Mouse (Mus musculus): ENCODE data around the gene Uso1.

Gene Uso1

DNA sequence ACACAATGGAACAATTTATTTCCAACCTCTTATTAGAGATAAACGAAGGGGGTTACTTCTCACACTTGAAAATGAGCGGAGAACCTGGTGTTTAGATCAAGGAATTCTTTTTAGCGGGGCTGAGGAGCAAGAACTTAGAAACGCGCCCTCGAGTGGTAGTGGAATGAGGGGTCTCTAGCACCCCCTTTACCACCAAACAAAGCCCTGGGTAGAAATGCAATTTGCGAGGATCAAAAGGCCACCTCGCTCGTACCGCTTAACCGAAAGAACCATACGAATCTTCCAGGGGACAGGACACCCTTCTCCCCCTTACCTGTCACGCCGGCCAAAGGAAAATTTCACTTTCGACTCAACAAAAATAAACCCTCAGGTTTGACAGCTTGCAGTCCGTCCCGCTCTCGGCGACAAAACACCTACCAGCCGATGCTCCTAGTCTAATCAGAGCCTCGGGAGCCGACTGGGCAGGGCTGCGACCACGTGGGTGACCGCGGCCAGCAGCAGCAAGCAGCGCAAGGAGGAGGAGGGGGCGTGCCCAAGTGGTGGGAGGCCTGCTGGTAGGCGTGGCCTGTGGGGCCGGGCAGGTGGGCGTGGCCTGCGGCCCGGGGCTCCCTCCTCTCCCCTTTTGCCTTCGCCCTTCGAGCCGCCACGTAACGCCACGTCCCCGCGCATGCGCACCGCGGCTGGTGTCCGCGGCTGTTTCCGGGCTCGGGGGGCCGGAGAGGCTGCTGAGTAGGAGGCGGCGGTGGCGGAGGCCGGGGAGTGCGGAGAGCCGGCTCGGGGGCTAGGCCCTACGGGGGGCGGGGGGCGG lies at the start of gene Uso1:
Gene Uso1, plus strand, starts transcription at position 700 of the 808 bp plus-strand sequence.
- DNase-seq (ENCODE audit: low spot score in 2 of 2) = peak; percentile 96 to 99

DNA sequence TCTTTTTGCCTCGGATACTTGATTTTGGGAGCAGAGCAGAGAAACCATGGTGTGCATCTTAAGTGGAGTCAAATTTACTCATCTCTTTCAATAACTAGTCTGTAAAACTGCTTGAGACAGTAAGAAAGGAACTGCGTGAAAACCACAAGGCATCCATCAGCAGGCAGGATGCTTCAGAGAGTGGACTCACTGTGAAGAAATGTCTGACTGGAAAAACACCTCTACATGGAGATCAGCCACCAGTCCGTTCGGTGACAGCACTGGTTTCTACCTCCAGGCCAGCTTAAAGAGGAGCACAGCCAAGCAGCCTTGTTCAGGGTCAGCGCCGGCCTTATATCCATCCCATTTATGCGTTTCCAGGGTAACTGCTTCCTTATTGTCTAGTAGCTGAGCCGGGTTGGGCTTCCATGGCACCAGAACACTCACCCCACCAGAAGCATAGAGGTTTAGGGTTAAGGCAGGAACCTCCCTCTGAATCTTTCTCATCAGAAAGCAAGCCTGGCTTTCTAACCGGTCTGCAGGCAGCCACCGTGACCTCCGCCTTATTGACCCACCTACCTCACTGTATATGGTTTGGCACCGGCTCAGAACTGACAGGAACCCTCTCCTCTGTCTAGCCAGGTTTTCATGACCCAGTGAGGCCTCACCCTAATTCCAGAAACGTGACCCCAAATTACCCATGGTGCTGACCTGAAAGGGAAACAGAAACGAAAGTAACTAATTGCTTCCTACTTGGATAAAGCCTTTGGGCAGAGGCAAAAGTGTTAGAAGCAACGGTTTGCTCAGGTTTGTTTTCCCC lies 44.3 kb upstream of the Uso1 start:
- peak in 1 of 2 experiments; percentile 31 for DNase-seq (ENCODE audit: low spot score in 2 of 2)

DNA sequence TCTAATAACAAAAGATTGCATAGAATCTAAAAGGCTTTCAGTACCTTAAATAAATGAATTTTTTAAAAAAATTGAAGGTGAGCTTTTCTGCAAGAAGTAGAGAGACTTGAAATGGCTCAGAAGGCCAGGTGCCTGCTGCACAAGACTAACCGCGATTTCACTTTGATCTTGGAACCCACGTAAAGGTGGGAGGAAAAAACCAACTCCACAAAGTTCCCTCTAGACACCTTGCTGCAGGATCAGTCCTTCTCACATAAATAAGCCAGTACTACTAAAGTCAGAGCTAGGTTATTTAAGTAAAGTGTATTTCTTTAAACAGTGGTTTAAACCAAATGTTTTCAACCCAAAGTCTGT lies 43.7 kb upstream of the Uso1 start:
- no peak for DNase-seq (ENCODE audit: low spot score in 2 of 2)

DNA sequence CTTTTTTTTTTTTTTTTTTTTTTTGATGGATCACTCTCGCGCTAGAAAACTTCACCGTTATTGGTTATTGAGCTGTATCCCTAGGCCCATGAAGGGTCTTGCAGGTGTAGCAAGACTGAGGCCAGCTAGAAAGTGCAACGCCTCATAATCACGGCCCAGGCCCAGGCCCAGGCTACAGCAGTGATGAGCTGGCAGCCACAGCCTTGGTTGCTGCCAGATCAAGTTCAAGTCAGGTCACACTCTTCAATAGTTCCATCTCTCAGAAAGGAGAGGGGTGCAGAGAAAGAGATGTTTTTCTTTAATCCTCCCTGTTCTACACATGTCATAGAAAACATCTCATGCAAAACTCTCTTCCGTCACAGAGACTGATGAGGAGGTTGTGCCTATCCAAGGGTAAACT lies 41.0 kb upstream of the Uso1 start:
- no peak for DNase-seq (ENCODE audit: low spot score in 2 of 2)

DNA sequence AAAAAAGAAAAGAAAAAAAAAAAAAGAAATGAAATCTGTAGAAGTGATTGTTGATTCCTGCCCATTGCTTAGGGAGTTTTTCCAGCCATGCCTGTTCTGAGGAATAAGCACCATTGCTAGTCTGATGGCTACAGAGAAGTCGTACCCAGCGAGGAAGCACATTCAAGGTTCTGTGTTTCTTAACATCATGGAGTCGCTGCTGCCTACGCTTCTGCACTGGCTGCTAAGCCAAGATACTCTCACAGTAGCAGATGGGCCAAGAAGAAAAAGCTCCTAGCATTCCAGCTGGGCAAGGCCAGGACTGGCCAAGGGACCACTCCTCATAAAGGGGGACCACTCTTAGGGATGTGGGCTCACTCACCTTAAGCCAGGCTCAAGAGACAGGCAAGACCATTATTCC lies 40.0 kb upstream of the Uso1 start:
- no peak for DNase-seq (ENCODE audit: low spot score in 2 of 2)

DNA sequence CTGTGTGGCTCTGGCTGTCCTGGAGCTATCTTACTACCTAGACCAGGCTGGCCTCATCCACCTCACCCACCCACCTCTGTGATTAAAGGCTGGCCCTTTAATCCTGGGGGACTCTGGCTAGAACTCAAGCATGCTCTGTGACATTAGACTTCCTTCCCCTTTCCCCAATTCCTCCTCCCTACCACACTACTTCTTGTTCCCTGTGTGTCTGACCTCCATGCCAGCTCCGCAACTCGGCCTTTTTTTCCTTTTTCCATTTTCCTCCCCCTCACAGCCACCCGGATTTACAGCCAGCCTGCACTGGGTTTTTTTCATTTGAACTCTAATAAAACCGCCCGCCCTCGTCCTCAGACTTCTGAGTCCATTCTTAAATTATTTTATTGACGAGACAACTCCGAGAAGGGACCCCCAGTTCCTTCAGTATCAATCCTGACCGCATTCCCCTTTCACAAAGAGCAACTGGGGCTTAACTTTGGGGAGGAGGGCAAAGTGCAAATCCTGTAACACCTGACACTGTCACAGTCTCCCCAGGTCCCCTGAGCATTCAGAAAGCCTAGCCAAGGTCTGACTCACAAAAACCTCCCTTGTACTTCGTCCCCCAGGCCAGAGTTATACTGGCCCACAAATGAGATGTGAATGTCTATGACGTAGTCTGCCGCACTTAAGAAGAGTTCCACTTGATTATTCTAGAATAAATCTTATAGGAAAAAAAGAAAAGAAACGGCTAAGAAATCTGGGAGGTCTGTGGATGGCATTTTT lies 39.2 kb upstream of the Uso1 start:
- no peak for DNase-seq (ENCODE audit: low spot score in 2 of 2)

DNA sequence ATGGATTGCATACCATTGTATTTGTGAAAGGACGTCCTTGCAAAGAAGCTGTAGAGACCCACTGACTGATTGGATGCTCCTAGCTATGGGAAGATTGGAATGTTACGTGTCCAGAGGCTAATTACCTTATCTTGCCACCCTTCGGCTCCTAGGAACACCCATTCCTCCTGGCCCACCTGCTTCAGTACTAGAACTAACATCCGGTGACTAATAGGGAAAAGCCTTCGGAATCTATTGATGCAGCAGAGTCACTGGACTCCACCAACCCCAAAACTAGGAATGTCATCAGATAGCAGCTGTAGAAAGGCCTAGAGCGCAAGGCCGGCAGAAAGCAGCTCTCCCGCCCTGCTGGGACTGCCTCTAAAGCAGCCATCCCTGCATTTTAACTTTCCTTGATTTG lies 36.1 kb upstream of the Uso1 start:
- no peak for DNase-seq (ENCODE audit: low spot score in 2 of 2)

DNA sequence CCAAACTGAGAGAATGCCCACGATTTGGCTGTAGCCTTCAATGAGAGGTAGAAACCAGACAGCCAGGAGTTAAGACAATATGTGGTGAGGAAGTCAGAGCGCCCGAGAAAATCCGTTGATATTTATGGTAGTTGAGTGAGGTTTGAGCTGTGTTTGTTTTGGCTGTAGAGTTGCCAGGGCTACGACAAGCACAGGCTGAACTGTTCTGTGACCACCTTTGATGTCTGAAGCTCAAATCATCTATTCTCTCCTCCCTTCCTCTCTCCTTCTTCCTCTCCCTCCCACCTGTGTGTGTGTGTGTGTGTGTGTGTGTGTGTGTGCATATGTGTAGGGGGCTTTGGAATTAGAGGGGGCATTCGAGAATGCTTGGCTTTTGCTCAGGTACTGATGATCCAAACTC lies 34.7 kb upstream of the Uso1 start:
- DNase-seq (ENCODE audit: low spot score in 2 of 2) = no peak

DNA sequence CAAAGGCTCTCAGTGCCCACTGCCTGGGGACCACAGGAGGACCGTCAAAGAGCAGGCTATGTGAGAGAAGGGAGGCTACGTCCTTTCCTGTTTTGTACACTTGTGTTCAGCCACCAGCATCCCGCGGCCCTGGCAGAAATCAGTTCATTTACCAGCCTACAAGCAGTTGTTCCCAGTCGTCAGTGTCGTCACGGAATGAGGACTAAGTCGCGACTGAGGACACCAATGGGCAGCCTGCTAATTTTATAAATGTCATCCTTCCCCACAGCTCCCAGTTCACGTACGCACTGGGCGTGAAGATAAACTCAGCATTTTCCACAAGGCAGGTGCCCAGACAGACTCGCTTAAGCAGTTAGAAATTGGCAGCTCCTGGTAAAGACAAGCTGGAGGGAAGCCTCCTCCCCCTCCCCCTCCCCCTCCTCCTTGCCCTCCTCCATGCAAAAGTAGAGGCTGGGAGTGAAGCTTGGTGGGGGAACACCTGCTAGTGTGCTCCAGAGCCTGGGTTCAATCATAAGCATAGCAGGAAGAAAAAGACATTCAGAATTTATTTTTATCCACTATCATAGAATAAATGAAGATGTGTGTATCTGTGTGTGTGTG lies 33.8 kb upstream of the Uso1 start:
- DNase-seq (ENCODE audit: low spot score in 2 of 2) = no peak

DNA sequence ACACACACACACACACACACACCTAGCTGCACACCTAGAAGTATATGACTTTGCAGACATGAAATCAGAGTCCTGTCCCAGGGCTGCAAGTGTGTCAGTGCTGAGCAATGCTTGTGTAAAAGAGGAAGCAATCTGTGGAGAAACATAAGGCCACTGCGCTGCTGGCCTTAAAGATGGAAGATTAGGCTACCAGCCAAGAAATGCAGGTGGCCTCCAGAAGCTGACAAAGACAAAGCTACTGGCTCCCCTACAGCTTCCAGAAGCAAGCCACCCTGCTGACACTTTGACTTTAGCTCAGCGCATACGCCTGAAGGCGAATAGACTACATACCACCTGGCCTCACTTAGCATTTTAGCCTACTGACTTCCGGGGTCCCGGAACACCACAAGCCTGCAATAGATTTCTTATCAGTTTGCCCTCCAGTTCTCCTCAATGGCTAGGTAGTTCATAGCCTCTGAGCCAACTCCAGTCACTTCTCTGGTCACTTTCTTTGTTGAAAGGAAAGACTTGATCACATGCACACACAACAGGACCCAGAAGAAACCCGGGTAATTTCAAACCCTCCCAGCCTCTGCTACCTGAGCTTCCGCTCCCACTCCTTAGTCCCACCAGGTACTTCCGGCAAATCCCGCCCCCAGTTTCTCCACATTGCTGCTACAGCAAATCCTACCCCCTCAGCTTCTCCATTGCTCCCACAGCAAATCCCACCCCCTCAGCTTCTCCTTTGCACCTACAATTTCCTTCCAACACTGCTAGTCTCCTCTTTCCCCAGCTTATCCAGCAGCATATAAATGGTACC lies 31.2 kb upstream of the Uso1 start:
- DNase-seq (ENCODE audit: low spot score in 2 of 2) = no peak

DNA sequence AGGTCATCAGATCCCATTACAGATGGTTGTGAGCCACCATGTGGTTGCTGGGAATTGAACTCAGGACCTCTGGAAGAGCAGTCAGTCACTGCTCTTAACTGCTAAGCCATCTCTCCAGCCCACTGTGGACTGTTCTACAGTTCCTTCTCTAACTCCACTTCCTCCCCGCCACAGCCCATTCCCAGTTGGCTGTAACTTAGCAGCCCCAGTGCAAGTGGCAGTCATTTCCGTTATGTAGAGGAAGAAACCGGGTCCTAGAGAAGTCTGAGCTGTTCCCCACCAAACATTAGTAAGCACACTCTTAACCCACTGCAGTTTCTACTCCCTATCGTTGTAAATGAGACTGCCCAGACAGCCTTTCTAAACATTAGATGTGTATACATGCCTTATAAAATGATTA lies 30.5 kb upstream of the Uso1 start:
- DNase-seq (ENCODE audit: low spot score in 2 of 2) = no peak

DNA sequence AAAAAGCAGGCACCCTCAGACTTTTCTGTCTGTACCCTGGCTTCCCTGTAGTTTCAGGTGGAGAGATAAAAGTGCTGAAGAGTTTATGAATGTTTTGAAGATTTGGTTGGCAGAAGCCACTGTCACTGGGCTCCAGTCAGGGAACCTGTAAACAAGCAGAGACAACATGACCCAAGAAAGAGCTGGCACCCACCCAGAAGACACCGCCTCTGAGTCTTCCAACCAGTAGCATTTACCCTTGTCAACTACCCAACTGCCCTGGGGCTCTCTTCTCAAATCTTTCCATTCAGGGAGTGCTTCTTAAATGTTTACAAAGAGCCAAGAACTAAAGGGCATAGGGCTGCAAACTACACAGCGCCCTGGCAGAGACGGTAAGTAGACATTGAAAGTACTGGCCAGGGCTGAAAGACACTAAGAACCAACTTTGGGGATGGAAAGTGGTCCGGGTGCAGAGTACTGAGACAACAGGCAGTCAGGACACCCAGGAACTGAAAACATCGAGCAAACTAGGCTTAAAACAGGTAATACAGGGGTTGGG lies 26.9 kb upstream of the Uso1 start:
- no peak for DNase-seq (ENCODE audit: low spot score in 2 of 2)

DNA sequence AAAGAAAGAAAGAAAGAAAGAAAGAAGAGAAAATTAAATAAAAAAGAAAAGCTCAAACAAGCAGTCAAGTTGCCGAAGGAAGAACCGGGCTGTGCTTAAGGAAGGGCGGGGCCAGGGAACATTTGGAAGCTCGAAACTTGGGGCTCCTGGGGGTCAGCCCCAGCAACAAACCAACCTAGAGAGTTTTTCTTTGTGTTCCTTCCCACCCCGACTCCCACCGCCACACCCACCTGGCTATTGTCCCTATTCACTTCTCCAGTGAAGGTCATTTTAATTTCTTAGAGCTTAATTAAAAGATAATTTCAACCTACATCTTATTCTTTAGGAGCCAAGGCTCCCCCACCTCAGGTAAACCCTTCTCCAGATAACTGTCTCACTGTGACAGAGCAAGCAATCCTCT lies 25.6 kb upstream of the Uso1 start:
- no peak for DNase-seq (ENCODE audit: low spot score in 2 of 2)

DNA sequence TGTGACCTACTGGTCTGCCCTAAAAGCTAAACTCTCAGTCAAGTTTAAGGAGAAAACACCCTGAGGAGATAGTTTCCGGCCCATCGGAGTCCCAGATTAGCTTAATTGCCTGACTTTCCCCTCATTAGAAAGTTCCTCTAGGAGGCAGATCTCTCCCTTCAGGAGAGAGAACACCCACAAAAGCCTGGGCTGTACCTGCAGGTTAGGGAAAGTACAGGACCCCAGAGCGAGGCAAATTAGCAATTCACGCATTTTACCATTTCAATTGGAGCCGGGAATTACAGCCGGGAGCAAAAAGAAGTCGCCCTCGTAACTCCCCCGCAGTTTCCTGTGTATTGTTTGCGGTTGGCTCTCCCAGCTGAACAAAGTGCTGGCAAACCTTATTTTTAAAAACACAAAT lies 25.2 kb upstream of the Uso1 start:
- DNase-seq (ENCODE audit: low spot score in 2 of 2) = no peak

DNA sequence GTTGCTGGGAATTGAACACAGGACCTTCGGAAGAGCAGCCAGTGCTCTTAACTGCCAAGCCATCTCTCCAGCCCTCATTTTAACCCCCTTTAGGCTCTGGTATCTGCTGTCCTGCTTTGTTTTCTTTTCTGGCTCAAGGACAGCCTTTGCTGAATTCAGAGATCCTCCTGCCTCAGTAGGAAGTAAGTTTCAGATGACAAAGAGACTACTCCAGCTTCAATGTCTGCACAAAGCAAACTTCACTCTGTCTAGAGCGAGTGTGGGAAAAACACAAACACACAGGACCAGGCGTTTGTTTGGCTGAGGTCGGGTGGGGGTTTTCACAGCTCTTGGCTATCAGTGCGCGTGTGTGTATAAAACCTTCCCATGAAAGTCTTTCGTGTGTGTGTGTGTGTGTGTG lies 24.3 kb upstream of the Uso1 start:
- DNase-seq (ENCODE audit: low spot score in 2 of 2) = no peak

DNA sequence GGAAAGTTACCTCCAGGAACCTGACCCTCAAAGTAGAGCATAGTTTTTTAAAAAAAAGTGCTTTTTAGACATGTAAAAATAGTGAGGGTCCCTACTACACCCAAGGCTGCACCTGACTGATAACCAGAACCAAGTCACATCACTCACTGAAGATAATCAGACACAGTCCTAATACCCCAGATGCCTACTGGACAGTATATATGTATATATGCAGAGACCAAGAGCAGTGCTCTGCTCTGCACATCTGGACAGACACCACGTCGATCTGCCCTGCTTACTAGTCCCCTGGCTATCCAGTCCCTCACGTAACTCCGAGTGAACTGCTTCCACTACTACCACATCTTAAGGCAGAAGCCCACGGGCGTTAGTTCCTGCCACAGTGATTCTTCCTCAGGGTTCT lies 23.5 kb upstream of the Uso1 start:
- no peak for DNase-seq (ENCODE audit: low spot score in 2 of 2)

DNA sequence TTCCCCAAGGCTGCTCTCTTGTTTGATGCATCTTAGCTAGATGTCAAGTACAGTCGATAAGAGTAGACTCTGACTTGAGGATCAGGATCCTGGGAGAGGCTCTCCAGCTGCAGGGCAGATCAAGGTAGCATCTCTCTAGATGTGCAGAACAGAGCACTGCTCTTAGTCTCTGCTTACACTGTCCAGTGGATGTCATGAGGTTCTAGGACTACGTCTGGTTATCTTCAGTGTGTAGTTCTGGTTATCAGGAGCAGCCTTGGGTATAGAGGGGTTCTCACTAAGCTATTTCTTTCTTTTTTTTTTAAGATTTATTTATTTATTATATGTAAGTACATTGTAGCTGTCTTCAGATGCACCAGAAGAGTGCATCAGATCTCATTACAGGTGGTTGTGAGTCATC lies 22.8 kb upstream of the Uso1 start:
- DNase-seq (ENCODE audit: low spot score in 2 of 2) = no peak

DNA sequence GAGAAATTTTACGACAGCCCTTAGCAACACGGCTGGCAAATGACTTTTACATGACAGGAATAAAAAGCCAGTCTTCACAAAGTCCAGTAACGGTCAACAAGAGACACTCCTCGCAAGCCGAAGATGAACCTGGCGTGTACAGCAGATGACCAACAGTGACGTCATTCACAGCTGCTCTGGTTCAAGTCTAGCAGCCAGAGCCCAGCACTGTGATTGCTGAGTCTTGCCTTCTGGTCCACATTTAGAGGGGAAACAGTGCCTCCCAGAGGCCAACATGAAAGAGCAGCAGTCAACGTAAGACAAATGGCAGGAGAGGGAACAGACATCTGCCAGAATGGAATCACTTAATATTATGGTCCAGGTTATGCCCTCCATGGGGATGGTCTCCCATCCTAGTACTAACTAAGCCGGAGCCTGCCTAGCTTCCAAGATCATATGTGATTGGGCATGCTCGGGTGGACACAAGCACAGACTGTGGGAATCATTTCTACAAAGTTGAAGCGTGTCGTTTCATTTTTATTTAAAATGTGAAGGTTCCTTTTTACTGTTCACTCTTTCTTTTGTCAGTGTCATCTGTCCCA lies 19.8 kb upstream of the Uso1 start:
- peak; percentile 25 to 67 for DNase-seq (ENCODE audit: low spot score in 2 of 2)

DNA sequence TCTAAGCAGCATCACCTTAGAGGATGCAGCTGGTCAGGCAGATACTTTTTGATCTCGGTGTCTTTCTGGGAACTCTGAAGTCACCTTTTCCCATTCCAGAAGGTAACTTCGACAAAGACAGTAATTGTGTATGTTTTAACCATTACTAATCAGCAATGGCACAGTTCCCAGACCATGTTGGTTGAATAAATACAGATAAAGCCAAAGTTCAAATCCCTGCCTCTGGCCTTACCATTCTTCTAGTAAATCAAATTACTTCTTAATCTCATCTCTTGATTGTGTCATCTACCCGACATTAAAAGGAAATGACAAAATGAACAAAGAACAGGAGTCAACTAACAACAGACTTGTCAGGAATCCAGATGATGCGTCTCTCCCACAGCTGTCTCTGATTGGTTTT lies 16.1 kb upstream of the Uso1 start:
- DNase-seq (ENCODE audit: low spot score in 2 of 2) = no peak

DNA sequence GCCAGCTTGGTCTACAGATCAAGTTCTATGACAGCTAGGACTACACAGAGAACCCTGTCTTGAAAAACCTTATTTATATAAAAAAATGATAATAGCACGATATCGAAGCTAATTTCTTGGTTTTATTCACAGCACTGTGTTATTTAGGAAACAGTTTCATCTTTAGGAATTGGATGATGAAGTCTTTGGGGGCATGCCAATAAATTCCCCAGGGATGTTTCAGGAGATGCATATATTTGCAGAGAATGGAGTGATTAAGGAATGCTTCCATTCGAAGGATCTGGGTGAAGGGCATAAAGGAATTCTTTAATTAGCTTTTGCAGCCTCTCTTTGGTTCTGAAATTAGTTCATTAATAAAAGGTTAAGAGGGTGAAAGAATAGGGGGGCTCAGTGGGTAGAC lies 12.3 kb upstream of the Uso1 start:
- no peak for DNase-seq (ENCODE audit: low spot score in 2 of 2)

DNA sequence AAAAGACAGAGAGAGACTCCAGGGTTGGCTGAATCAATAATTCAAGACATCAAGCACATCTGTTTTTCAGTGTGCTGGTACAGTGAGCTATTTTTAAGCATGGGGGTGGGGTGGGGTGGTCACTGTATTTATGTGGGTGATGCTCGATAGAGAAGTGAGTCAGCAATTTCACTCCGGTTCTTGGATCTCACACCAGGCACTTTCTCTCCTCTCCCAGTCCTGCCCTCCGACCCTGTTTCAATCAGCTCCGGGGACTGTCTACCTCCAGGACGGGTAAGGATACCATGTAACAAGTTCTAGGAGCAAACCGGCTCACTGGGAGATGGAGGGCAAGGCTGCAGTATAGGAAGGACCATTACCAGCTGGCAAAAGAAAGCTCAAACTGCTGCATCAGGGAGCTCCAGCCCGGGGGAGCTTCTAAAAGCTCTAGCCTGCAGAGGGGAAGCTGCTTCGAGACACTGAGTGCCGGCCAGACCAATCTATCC lies 10.6 kb upstream of the Uso1 start:
- DNase-seq (ENCODE audit: low spot score in 2 of 2) = no peak

Measured in urinary bladder, adult 18-20 months (tissue).